Mouse (Mus musculus): Measurements from ENCODE around the gene Rfc2. TPM values are rescaled to one million over a fixed set of nuclear protein-coding genes. Genes with fewer than 3 reads are reported as not detected.
A peak's percentile ranks its signal among the peaks of the same experiment; 100 is the strongest.

The Rfc2 gene
- polyA plus RNA-seq, 1 experiment from 2014 or later = 93.2 TPM

DNA sequence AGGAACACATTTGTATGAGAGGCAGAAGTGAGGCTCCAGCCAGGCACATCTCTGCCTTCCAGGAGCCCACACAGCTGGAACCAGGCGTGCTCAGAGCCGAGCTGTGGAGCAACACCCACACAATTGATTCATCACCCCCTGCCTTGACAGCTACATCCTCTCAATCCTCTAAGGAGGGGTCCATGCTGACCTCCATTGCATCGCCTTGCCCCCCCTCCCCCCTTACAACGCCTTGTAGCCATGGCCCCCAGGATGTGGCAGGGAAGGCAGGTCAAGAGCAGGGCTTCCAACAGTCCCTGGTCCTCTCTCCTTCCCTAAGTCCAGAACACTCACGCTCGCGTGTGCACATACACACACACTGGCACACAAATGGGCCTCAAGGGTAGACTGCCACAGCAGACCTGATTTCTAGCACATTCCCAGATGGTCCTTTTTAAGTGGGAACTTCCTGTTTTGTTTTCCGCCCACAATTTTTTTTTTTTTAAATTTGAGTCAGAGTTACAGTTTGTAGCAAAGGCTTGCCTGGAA, 12.1 kb upstream of the Rfc2 start:
- Histone ChIP-seq H3K4me1 (replicated peaks; ENCODE audit: control insufficient read depth, insufficient read depth, low read length) (no peaks in the 10 kb centered on the region), H3K27me3 (replicated peaks; ENCODE audit: control insufficient read depth, insufficient read depth, low read length) (no peaks in the 10 kb centered on the region), H3K9ac (ENCODE audit: low read depth, low read length) (no peak overlapping the region), H3K4me2 (replicated peaks; ENCODE audit: low read depth) (no peak overlapping the region), H3K9me3 (ENCODE audit: control insufficient read depth) (no peaks in the 10 kb centered on the region), H3K36me3 (ENCODE audit: control insufficient read depth, insufficient read depth) (no peaks in the 10 kb centered on the region), H3K27ac (ENCODE audit: low read depth, low read length) (peak overlapping the region; percentile 73), H3K4me3 (ENCODE audit: low read depth, low read length) (no peak overlapping the region)
- TF ChIP-seq CTCF (IDR thresholded peaks at IDR 0.05; ENCODE audit: low read depth) = no peak
- ATAC-seq = no peak
- 52% methylated on average over 8 of the region's 8 CpGs for WGBS

DNA sequence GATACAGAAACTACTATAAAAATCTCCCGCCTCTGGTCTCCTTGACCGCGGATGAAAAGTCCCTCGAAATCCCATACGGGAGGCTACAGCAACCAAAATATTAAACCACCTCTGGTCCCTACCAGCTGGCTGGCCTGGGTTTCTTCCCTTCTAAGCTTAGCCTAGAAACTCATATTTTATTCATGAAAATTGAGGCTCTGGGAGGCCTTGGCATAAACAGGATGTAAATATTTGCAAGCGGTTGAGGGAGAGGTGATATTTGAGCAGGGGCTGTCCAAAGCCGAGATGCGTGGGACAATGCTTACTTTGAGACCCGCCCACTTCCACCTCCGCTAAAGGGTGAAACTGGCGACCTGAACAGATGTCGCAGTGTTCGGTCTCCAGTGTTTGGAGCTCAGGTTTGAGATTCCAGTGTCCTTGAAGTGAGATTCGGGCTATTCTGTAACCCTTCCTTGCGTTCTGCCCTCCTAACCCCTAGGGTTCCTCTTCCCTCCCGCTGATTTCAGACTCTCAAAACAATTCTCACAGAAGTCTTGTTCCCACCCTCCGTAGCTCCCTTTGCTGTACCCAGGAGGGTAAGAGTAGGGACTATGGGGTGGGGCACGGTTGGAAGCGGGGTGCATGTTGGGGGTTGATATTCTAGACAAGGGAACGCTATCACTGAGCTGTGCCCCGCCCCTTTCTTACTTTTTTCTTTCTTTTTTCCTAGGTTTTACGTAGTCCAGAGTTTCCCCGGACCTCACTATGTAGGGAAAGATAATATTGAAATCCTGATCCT, 9.2 kb upstream of the Rfc2 start:
- Histone ChIP-seq H3K27ac (ENCODE audit: low read depth, low read length) (peak overlapping the region; percentile 69), H3K36me3 (ENCODE audit: control insufficient read depth, insufficient read depth) (no peaks in the 10 kb centered on the region), H3K9ac (ENCODE audit: low read depth, low read length) (no peak overlapping the region; the same call in 1 of the 2 replicates), H3K4me2 (replicated peaks; ENCODE audit: low read depth) (peak overlapping the region; percentile 88), H3K27me3 (replicated peaks; ENCODE audit: control insufficient read depth, insufficient read depth, low read length) (no peaks in the 10 kb centered on the region), H3K4me1 (replicated peaks; ENCODE audit: control insufficient read depth, insufficient read depth, low read length) (no peaks in the 10 kb centered on the region), H3K9me3 (ENCODE audit: control insufficient read depth) (no peaks in the 10 kb centered on the region), H3K4me3 (ENCODE audit: low read depth, low read length) (peak overlapping the region; percentile 46)
- peak; percentile 62 for ATAC-seq
- 1% methylated on average over 23 of the region's 23 CpGs for WGBS
- TF ChIP-seq CTCF (IDR thresholded peaks at IDR 0.05; ENCODE audit: low read depth) = no peak

DNA sequence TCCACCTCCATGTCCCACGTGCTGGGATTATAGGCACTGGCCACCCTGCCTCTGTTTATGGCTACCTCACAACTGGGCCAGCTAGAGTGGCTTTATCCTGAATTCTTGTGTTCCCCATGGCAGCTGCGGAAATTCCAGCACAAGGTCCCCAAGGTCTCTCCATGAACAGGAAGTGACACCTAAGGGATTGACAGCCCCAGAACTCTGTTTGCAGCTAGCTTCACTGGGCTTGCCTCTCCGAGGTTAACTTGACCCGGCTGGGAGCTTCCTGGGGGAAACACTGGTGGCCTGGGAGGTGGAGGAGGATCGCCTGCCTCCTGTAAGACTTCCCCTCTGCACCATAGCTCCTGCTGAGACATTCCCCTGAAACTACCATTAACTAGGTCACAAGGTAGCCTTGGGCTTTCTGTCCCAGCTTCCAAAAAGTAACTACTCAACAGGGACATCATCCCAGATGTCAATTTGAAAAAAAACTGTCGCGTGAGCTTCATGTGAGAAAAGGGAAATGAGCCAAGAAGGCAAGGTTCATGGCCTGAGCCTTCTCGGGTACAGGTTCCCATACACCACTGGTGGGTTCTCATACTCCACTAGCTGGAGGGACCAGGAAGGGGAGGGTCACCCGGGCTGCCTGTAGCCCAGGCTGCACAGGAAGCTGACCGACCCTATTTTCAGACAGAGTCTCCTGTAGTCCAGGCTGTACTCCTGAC, 8.5 kb upstream of the Rfc2 start:
- Histone ChIP-seq H3K4me1 (replicated peaks; ENCODE audit: control insufficient read depth, insufficient read depth, low read length) (no peaks in the 10 kb centered on the region), H3K27me3 (replicated peaks; ENCODE audit: control insufficient read depth, insufficient read depth, low read length) (no peaks in the 10 kb centered on the region), H3K4me3 (ENCODE audit: low read depth, low read length) (peak overlapping the region; percentile 46), H3K4me2 (replicated peaks; ENCODE audit: low read depth) (peak overlapping the region; percentile 88), H3K9me3 (ENCODE audit: control insufficient read depth) (no peaks in the 10 kb centered on the region), H3K27ac (ENCODE audit: low read depth, low read length) (peak overlapping the region; percentile 69; the same call in 1 of the 2 replicates), H3K9ac (ENCODE audit: low read depth, low read length) (no peak overlapping the region), H3K36me3 (ENCODE audit: control insufficient read depth, insufficient read depth) (no peaks in the 10 kb centered on the region)
- WGBS = 40% methylated on average over 10 of the region's 10 CpGs
- ATAC-seq = peak; percentile 9; the same call in 1 of the 2 replicates
- no peak for TF ChIP-seq CTCF (IDR thresholded peaks at IDR 0.05; ENCODE audit: low read depth)

DNA sequence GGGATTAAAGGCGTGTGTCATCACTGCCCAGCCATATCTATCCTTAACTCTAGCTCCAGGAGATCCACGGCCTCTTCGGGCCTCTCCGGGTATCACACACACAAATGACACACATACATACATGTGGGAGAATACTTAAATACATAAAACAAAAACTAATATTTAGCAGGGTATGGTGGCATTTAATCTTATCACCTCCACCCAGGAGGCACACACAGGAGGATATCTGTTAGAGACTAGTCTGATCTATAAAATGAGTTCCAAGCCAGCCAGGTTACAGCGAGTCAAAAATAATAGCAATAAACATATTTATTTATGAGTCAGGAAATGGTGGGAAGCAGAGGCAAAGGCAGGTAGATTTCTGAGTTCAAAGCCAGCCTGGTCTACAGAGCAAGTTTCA, 5.3 kb upstream of the Rfc2 start:
- no peak overlapping the region for H3K9ac ChIP-seq (ENCODE audit: low read depth, low read length)
- ATAC-seq = no peak
- H3K27ac ChIP-seq (ENCODE audit: low read depth, low read length) = no peak overlapping the region
- no peak for TF ChIP-seq CTCF (IDR thresholded peaks at IDR 0.05; ENCODE audit: low read depth)
- WGBS = 89% methylated on average over 5 of the region's 5 CpGs
- H3K4me3 ChIP-seq (ENCODE audit: low read depth, low read length) = no peak overlapping the region
- no peaks in the 10 kb centered on the region for H3K27me3 ChIP-seq (replicated peaks; ENCODE audit: control insufficient read depth, insufficient read depth, low read length)
- H3K4me2 ChIP-seq (replicated peaks; ENCODE audit: low read depth) = no peak overlapping the region
- no peaks in the 10 kb centered on the region for H3K9me3 ChIP-seq (ENCODE audit: control insufficient read depth)
- no peaks in the 10 kb centered on the region for H3K36me3 ChIP-seq (ENCODE audit: control insufficient read depth, insufficient read depth)
- no peaks in the 10 kb centered on the region for H3K4me1 ChIP-seq (replicated peaks; ENCODE audit: control insufficient read depth, insufficient read depth, low read length)

DNA sequence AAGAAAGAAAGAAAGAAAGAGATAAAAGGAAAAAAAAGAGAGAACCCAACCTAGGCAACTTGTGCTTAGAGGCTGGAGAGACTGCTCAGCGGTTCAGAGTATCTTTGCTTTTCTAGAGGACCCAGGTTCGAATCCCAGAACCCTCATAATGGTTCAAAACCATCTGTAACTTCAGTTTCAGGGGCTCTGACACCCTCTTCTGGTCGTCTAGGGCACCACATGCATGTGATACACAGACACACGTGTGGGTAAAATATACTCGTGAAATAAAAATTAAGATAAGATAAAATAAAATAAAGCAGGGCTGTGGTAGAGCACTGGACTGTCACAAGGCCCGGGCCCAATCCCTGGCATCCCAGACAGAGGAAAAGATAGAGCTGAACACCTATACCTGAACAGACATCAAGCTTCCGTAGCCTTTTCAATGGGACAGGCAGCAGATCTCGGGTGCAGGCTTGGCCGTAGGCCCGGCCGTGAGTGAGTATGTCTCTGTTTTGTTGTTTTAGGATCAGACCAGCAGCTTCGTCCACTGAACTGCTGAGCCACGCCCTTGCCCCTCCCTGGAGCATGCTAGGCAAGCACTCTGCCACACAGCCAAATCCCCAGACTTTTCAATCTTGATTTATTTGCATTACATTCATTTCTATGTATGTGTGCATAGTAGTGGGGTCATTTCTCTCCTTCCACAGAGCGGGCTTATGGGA, 4.5 kb upstream of the Rfc2 start:
- TF ChIP-seq CTCF (IDR thresholded peaks at IDR 0.05; ENCODE audit: low read depth) = peak; percentile 45
- 66% methylated on average over 14 of the region's 14 CpGs for WGBS
- H3K4me2 ChIP-seq (replicated peaks; ENCODE audit: low read depth) = no peak overlapping the region
- H3K9ac ChIP-seq (ENCODE audit: low read depth, low read length) = no peak overlapping the region
- no peaks in the 10 kb centered on the region for H3K4me1 ChIP-seq (replicated peaks; ENCODE audit: control insufficient read depth, insufficient read depth, low read length)
- no peaks in the 10 kb centered on the region for H3K36me3 ChIP-seq (ENCODE audit: control insufficient read depth, insufficient read depth)
- H3K9me3 ChIP-seq (ENCODE audit: control insufficient read depth) = no peaks in the 10 kb centered on the region
- H3K27me3 ChIP-seq (replicated peaks; ENCODE audit: control insufficient read depth, insufficient read depth, low read length) = no peaks in the 10 kb centered on the region
- no peak for ATAC-seq
- no peak overlapping the region for H3K4me3 ChIP-seq (ENCODE audit: low read depth, low read length)
- no peak overlapping the region for H3K27ac ChIP-seq (ENCODE audit: low read depth, low read length)

DNA sequence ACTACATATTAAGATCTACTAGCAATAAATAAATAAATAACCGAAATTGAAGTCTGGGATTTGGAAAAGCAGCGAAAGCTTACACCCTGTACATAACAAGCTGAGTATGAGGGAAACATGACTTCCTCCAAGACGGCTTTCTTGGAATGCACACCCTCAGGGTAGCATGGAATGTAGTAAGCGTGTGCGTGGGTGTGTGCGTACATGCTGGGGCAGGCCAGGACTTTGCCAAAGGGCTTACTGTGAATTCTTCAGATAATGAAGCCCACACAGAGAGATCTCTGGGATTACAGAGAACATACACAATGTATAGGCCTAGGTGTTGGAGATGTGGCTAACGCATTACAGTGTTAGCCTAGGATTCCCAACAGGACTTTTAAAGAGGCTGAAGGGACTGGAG, 3.6 kb upstream of the Rfc2 start:
- Histone ChIP-seq H3K27ac (ENCODE audit: low read depth, low read length) (no peak overlapping the region), H3K4me3 (ENCODE audit: low read depth, low read length) (no peak overlapping the region), H3K9ac (ENCODE audit: low read depth, low read length) (no peak overlapping the region), H3K27me3 (replicated peaks; ENCODE audit: control insufficient read depth, insufficient read depth, low read length) (no peaks in the 10 kb centered on the region), H3K9me3 (ENCODE audit: control insufficient read depth) (no peaks in the 10 kb centered on the region), H3K36me3 (ENCODE audit: control insufficient read depth, insufficient read depth) (no peaks in the 10 kb centered on the region), H3K4me2 (replicated peaks; ENCODE audit: low read depth) (no peak overlapping the region), H3K4me1 (replicated peaks; ENCODE audit: control insufficient read depth, insufficient read depth, low read length) (no peaks in the 10 kb centered on the region)
- ATAC-seq = no peak
- 90% methylated on average over 7 of the region's 7 CpGs for WGBS
- TF ChIP-seq CTCF (IDR thresholded peaks at IDR 0.05; ENCODE audit: low read depth) = no peak

All from intestine, postnatal 0 days (tissue).